Mouse (Mus musculus) CH12.LX (cell line): ENCODE results near the gene Numb. TPM values are rescaled to one million over a fixed set of nuclear protein-coding genes. Genes with fewer than 3 reads are reported as not detected.

Experiments
- DNase-seq: peaks from one replicate; pipeline ENCODE4 v3.0.0-alpha.2; 2013; ENCODE audit errors: extremely low read depth
- H3K27ac ChIP-seq: 2 replicates; pipeline ENCODE4 v1.5.1; 2012; ENCODE audit warnings: low read depth, mild to moderate bottlenecking, control low read depth, moderate library complexity; ENCODE audit not compliant: insufficient read depth
- H3K27me3 ChIP-seq: replicated peaks from 2 replicates; pipeline ENCODE3; 2012; ENCODE audit warnings: inconsistent platforms
- H3K36me3 ChIP-seq, 2 experiments: replicated peaks in 1 of 2; 2 replicates each; pipeline versions ENCODE3 to v1.6.1; 2012; ENCODE audit warnings: inconsistent platforms in 1 of 2, low read length in 1 of 2, mild to moderate bottlenecking in 1 of 2, mixed read lengths in 1 of 2, moderate library complexity in 1 of 2; ENCODE audit not compliant: control insufficient read depth in 1 of 2, insufficient read depth in 1 of 2
- H3K4me1 ChIP-seq, 2 experiments: 2 replicates each; pipeline ENCODE4 v1.6.1; 2012; ENCODE audit warnings: inconsistent platforms in 1 of 2, moderate library complexity in 1 of 2; ENCODE audit not compliant: insufficient read depth in 2 of 2, control insufficient read depth in 1 of 2
- H3K4me2 ChIP-seq: 2 replicates; pipeline ENCODE4 v1.6.1; 2012; ENCODE audit warnings: low read depth, mild to moderate bottlenecking, control low read depth; ENCODE audit not compliant: poor library complexity, insufficient read depth, severe bottlenecking
- H3K4me3 ChIP-seq, 3 experiments: fragments of 150-350 bp in 1 of 3; sonication (generic) in 1 of 3; replicated peaks in 1 of 3; 2 replicates each; pipeline versions ENCODE3 to v1.5.1; 2011 to 2012; ENCODE audit warnings: low read depth in 2 of 3, low read length in 2 of 3, mild to moderate bottlenecking in 2 of 3, moderate library complexity in 2 of 3, control low read depth in 1 of 3, improper control_type of control experiment in 1 of 3, inconsistent platforms in 1 of 3, mixed read lengths in 1 of 3; ENCODE audit not compliant: poor library complexity in 1 of 3
- H3K79me2 ChIP-seq: replicated peaks from 2 replicates; pipeline ENCODE4 v1.6.1; 2012; ENCODE audit warnings: mild to moderate bottlenecking, moderate library complexity; ENCODE audit not compliant: control insufficient read depth, poor library complexity, insufficient read depth, severe bottlenecking; ENCODE audit errors: extremely low read depth
- H3K9ac ChIP-seq: 2 replicates; pipeline ENCODE4 v1.6.1; 2012; ENCODE audit warnings: low read depth, mild to moderate bottlenecking, control low read depth, moderate library complexity; ENCODE audit not compliant: insufficient read depth
- H3K9me3 ChIP-seq: replicated peaks from 2 replicates; pipeline ENCODE3; 2012; ENCODE audit warnings: low read length, inconsistent platforms, mixed read lengths
- CHD1 ChIP-seq: IDR thresholded peaks from 2 replicates; pipeline ENCODE4 v1.6.1; 2012; ENCODE audit warnings: low read depth, low read length, improper control_type of control experiment, inconsistent platforms
- CHD2 ChIP-seq: IDR thresholded peaks from 2 replicates; pipeline ENCODE4 v1.6.1; 2011; ENCODE audit warnings: low read length, improper control_type of control experiment
- CTCF ChIP-seq, 2 experiments: IDR thresholded peaks in 1 of 2; conservative IDR thresholded peaks in 1 of 2; 2 replicates each; pipeline ENCODE4 v1.5.1; 2011 to 2012; ENCODE audit warnings: low read depth in 2 of 2, low read length in 2 of 2, improper control_type of control experiment in 1 of 2, inconsistent platforms in 1 of 2, mild to moderate bottlenecking in 1 of 2, moderate library complexity in 1 of 2
- ELF1 ChIP-seq: IDR thresholded peaks from 2 replicates; pipeline ENCODE4 v1.6.1; 2014; ENCODE audit warnings: low read depth, mild to moderate bottlenecking, inconsistent platforms, low read length, improper control_type of control experiment
- HCFC1 ChIP-seq: IDR thresholded peaks from 2 replicates; pipeline ENCODE4 v1.6.1; 2012; ENCODE audit warnings: low read depth, mild to moderate bottlenecking, inconsistent platforms, low read length, improper control_type of control experiment
- IRF4 ChIP-seq: IDR thresholded peaks from 2 replicates; pipeline ENCODE4 v1.6.1; 2014; ENCODE audit warnings: low read depth, mild to moderate bottlenecking, inconsistent platforms, low read length, improper control_type of control experiment
- JUND ChIP-seq: conservative IDR thresholded peaks from 2 replicates; pipeline ENCODE4 v1.6.1; 2011; ENCODE audit warnings: low read depth, low read length, improper control_type of control experiment
- KAT2A ChIP-seq: IDR thresholded peaks from 2 replicates; pipeline ENCODE4 v1.6.1; 2012; ENCODE audit warnings: low read length, improper control_type of control experiment, inconsistent platforms; ENCODE audit not compliant: insufficient replicate concordance
- MAZ ChIP-seq: IDR thresholded peaks from 2 replicates; pipeline ENCODE4 v1.6.1; 2012; ENCODE audit warnings: low read depth, mild to moderate bottlenecking, inconsistent platforms, low read length, improper control_type of control experiment, moderate library complexity
- MEF2A ChIP-seq: IDR thresholded peaks from 2 replicates; pipeline ENCODE4 v1.6.1; 2014; ENCODE audit warnings: low read depth, mild to moderate bottlenecking, inconsistent platforms, low read length, improper control_type of control experiment, borderline replicate concordance
- MXI1 ChIP-seq: IDR thresholded peaks from 2 replicates; pipeline ENCODE4 v1.6.1; 2011; ENCODE audit warnings: mild to moderate bottlenecking, low read depth, low read length, improper control_type of control experiment
- NELFE ChIP-seq: IDR thresholded peaks from 2 replicates; pipeline ENCODE4 v1.6.1; 2011; ENCODE audit warnings: low read depth, low read length, improper control_type of control experiment
- NRF1 ChIP-seq: IDR thresholded peaks from 2 replicates; pipeline ENCODE4 v1.6.1; 2014; ENCODE audit warnings: low read depth, mild to moderate bottlenecking, inconsistent platforms, low read length, improper control_type of control experiment, moderate library complexity
- POLR2A ChIP-seq: IDR thresholded peaks from 2 replicates; pipeline ENCODE4 v1.6.1; 2011; ENCODE audit warnings: low read depth, mild to moderate bottlenecking, improper control_type of control experiment, low read length
- POLR2AphosphoS2 ChIP-seq: IDR thresholded peaks from 2 replicates; pipeline ENCODE4 v1.6.1; 2011; ENCODE audit warnings: low read depth, low read length, improper control_type of control experiment
- RAD21 ChIP-seq: IDR thresholded peaks from 2 replicates; pipeline ENCODE4 v1.6.1; 2011; ENCODE audit warnings: low read depth, mild to moderate bottlenecking, low read length, improper control_type of control experiment, moderate library complexity
- SIN3A ChIP-seq: IDR thresholded peaks from 2 replicates; pipeline ENCODE4 v1.6.1; 2012; ENCODE audit warnings: low read length, improper control_type of control experiment, inconsistent platforms
- TBP ChIP-seq: conservative IDR thresholded peaks from 2 replicates; pipeline ENCODE4 v1.6.1; 2011; ENCODE audit warnings: low read depth, low read length, improper control_type of control experiment
- TCF12 ChIP-seq: IDR thresholded peaks from 2 replicates; pipeline ENCODE4 v1.6.1; 2014; ENCODE audit warnings: low read depth, mild to moderate bottlenecking, inconsistent platforms, low read length, improper control_type of control experiment
- UBTF ChIP-seq: IDR thresholded peaks from 2 replicates; pipeline ENCODE4 v1.6.1; 2012; ENCODE audit warnings: low read depth, mild to moderate bottlenecking, inconsistent platforms, low read length, improper control_type of control experiment, moderate library complexity
- ZMIZ1 ChIP-seq: IDR thresholded peaks from 2 replicates; pipeline ENCODE4 v1.6.1; 2012; ENCODE audit warnings: low read depth, mild to moderate bottlenecking, inconsistent platforms, low read length, improper control_type of control experiment
- ZNF384 ChIP-seq: IDR thresholded peaks from 2 replicates; pipeline ENCODE4 v1.6.1; 2012; ENCODE audit warnings: low read depth, low read length, improper control_type of control experiment, inconsistent platforms
- dilution Hi-C: fragments of 300-500 bp; cut with MboI; formaldehyde crosslinking; loops from 2 replicates; pipeline ENCODE4 v1.14.3; 2020; ENCODE audit warnings: low sequenced_read_pairs; ENCODE audit not compliant: extremely low pct_unique_long_range_greater_than_20kb, extremely low pct_ligation_motif_present
- in situ Hi-C: fragments of 300-500 bp; cut with MboI; formaldehyde crosslinking; loops from 3 replicates; pipeline ENCODE4 v1.14.3; 2019; ENCODE audit warnings: low sequenced_read_pairs, low pct_ligation_motif_present, low pct_unique_long_range_greater_than_20kb, mixed read lengths
- polyA plus RNA-seq: library from polyadenylated mRNA; unstranded; fragments of >175 nt; gene quantifications from 2 replicates; pipeline ENCODE4 v1.2.1, GENCODE M21; 2012; ENCODE audit warnings: low read depth; ENCODE audit not compliant: insufficient read length
- total RNA-seq, 2 experiments: library from RNA; depleted of rRNA; stranded (reverse); fragments of 300-350 nt in 1 of 2; fragments of >200 nt in 1 of 2; gene quantifications; 2 replicates each; pipeline ENCODE4 v1.2.3; 2012 to 2014

The Numb gene
- 5.7 and 6.2 TPM in 2 replicates for total RNA-seq (2012; rRNA removed)
- 5.0 and 5.3 TPM in 2 replicates for total RNA-seq (2014; rRNA removed)
- polyA plus RNA-seq: 5.7 and 6.9 TPM in 2 replicates

- peak; percentile 99 for DNase-seq
- H3K4me1 ChIP-seq: peaks cover 4 to 19% of the 10 kb centered on the region in 2 experiments; a peak in 3 of 4 replicates
- peak within 1 kb of the TSS; percentile 96 for H3K4me2 ChIP-seq
- H3K9me3 ChIP-seq: no peaks in the 10 kb centered on the region
- peaks cover 5% of the 10 kb centered on the region; the same call in 1 of the 2 replicates for H3K79me2 ChIP-seq
- in situ Hi-C loops (no loop called here), dilution Hi-C loops (no loop called here)
- H3K9ac ChIP-seq: peak within 1 kb of the TSS; percentile 89
- no peaks in the 10 kb centered on the region for H3K27me3 ChIP-seq
- H3K27ac ChIP-seq: no peak within 1 kb of the TSS
- peak within 1 kb of the TSS; percentile 91 to 98 (median 94) for H3K4me3 ChIP-seq
- H3K36me3 ChIP-seq: peaks cover under 1 to 5% of the 10 kb centered on the region in 2 experiments
- peak; percentile 80 for TF ChIP-seq NELFE
- TF ChIP-seq TCF12: peak; percentile 66
- TF ChIP-seq CHD2: peak; percentile 96
- no peak for TF ChIP-seq ZNF384
- TF ChIP-seq ZMIZ1: peak; percentile 91
- TF ChIP-seq POLR2AphosphoS2: peak; percentile 42; the same call in 1 of the 2 replicates
- TF ChIP-seq ELF1: peak; percentile 86
- peak; percentile 98 for TF ChIP-seq MAZ
- 0 out of 2 replicates have a peak, but pooled peaks have one; percentile 14 for TF ChIP-seq MEF2A
- TF ChIP-seq TBP: peak; percentile 88
- peak; percentile 97 for TF ChIP-seq POLR2A
- TF ChIP-seq UBTF: peak; percentile 84
- TF ChIP-seq NRF1: peak; percentile 77
- no peak for TF ChIP-seq CTCF (conservative IDR thresholded peaks at IDR 0.05 in 1 of 2, IDR thresholded peaks at IDR 0.05 in 1 of 2; ENCODE audit: low read depth in 2 of 2, low read length in 2 of 2)
- TF ChIP-seq HCFC1: peak; percentile 71
- TF ChIP-seq CHD1: no peak
- TF ChIP-seq IRF4: peak; percentile 52; the same call in 1 of the 2 replicates
- peak; percentile 47; the same call in 1 of the 2 replicates for TF ChIP-seq KAT2A
- peak; percentile 77 for TF ChIP-seq MXI1
- no peak for TF ChIP-seq JUND
- peak; percentile 94 for TF ChIP-seq SIN3A
- no peak for TF ChIP-seq RAD21
- TF ChIP-seq, all 38 proteins: peak for 17
Measured at GRCm38 (mm10) chr12:83921535-83922381, at the start of gene Numb. Gene Numb, minus strand, starts transcription at chr12:83921934.
